Mouse (Mus musculus) cerebellum, adult 2 months (tissue): ENCODE results near the gene Cdc42ep2. TPM values are rescaled to one million over a fixed set of nuclear protein-coding genes. Genes with fewer than 3 reads are reported as not detected.

ENCODE experiments used
- DNase-seq, 2 experiments: peaks; one replicate each; pipeline ENCODE4 v3.0.0; 2021
- H3K27ac ChIP-seq: fragments of 200-500 bp; 2 replicates; pipeline ENCODE4 v1.5.1; 2012; ENCODE audit warnings: low read length, control low read depth, inconsistent platforms; ENCODE audit not compliant: insufficient read depth
- H3K27me3 ChIP-seq: fragments of 200-500 bp; 2 replicates; pipeline ENCODE4 v1.6.1; 2012; ENCODE audit warnings: inconsistent platforms, mild to moderate bottlenecking, low read length, moderate library complexity; ENCODE audit not compliant: control insufficient read depth, insufficient read depth
- H3K4me1 ChIP-seq: fragments of 200-500 bp; 2 replicates; pipeline ENCODE4 v1.6.1; 2011; ENCODE audit warnings: low read length; ENCODE audit not compliant: control insufficient read depth, insufficient read depth
- H3K4me3 ChIP-seq: fragments of 200-500 bp; replicated peaks from 2 replicates; pipeline ENCODE3; 2011; ENCODE audit warnings: mild to moderate bottlenecking, low read depth, low read length, control low read depth; ENCODE audit not compliant: insufficient read depth
- CTCF ChIP-seq: fragments of 200-500 bp; IDR thresholded peaks from 2 replicates; pipeline ENCODE4 v1.5.1; 2011; ENCODE audit warnings: low read depth, mild to moderate bottlenecking, control low read depth, low read length, moderate library complexity, borderline replicate concordance; ENCODE audit not compliant: insufficient read depth
- POLR2A ChIP-seq: fragments of 200-500 bp; IDR thresholded peaks from 2 replicates; pipeline ENCODE4 v1.6.1; 2011; ENCODE audit warnings: low read length, control low read depth, borderline replicate concordance; ENCODE audit not compliant: insufficient read depth
- WGBS: fragments of 180-500 bp; shearing (Covaris S2); methylation state at CpG from one replicate; pipeline ENCODE4 v1.1.7; 2018; 5-methylcytosine and 5-hydroxymethylcytosine counted together
- polyA plus RNA-seq: library from polyadenylated mRNA; depleted of rRNA; stranded (reverse); fragments of >200 nt; gene quantifications from 2 replicates; pipeline ENCODE4 v1.2.3, GENCODE M21; 2012

Gene Cdc42ep2
- polyA plus RNA-seq, 1 experiment = 25.2 TPM

DNA sequence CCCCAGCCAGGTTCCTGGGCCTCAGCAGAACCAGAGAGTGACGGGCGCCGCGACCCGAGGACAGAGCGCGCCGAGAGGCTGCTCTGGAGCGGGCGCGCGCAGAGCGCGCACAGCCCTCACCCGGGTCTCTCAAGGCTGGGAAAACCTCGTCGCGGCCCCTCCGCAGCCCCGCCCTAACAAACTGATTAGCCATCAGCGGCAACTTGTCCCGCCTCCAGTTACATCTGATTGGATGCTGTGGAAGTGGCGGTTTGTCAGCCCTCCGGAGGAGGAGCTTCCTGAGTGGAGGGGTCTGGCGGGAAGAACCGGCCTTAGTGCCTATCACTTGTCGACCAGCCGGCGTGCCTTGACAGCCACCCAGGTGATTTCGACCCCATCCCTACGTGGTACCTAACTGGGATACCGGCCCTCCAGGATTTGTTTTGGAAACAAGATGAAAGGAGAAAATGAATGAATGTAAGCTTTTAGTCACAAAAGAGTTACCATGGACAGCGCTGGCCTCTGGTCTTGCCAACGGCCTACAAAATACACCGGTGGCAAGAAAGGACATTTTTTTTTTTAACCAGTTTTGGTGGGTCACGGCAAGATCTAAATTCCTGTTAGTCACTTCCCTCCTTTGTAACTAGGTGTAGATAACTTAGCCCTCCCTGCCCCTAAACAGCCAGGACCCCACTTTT is 30.5 kb downstream of the Cdc42ep2 start, which contains the start of gene Tigd3:
Gene Tigd3 (minus strand): TSS at position 148 of the 677 bp plus-strand sequence.
- Histone ChIP-seq H3K4me1 (peaks cover 3% of the 10 kb centered on the region; the same call in 1 of the 2 replicates), H3K27ac (0 out of 2 replicates have a peak within 1 kb of the TSS, but pooled peaks have one; percentile 6), H3K27me3 (no peaks in the 10 kb centered on the region), H3K4me3 (peak within 1 kb of the TSS; percentile 66)
- WGBS = 2% methylated on average over 36 of the region's 36 CpGs
- TF ChIP-seq CTCF = no peak
- peak; percentile 74 for TF ChIP-seq POLR2A
- DNase-seq = peak; percentile 97

DNA sequence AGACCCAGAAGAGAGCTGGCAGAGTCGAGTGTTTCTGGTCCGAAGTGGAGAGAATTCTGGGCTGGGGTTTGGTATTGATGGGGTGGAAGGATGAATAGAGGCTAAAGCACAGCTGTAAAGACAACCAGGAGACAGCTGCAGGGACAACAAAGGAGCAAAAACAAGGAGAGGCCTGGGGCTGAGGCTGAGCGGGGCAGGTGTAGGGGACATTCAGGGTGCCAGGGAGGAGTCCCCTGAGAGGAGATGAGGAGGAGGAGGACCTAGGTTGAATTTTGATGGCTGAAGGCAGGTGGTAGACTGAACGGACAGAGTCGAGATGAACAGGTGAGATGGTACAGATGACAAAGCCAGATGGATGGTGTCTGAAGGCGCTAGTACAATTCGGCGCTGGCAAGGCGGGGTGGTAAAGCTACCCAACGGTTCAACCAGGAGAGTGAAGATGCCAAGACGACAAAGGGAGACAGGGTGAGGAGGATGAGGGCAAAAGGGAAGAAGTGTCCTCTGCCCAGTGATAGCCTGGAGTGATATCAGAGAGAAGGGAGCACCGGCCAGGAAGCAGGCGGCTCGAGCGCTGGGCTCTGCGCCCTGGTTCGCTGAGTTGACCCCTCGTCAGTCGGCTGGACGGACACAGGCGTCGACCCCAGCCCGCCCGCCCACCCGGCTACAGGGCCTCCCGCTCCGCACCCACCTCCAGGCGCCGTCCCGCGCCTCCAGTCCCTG is 31.2 kb downstream of the Cdc42ep2 start:
- peak overlapping the region; percentile 66 for H3K4me3 ChIP-seq
- TF ChIP-seq CTCF (no peak), POLR2A (no peak)
- 4% methylated on average over 31 of the region's 31 CpGs for WGBS
- 0 out of 2 replicates have a peak overlapping the region, but pooled peaks have one; percentile 6 for H3K27ac ChIP-seq
- peak in 1 of 2 experiments; percentile 38 for DNase-seq
- peaks cover 3% of the 10 kb centered on the region; the same call in 1 of the 2 replicates for H3K4me1 ChIP-seq
- no peaks in the 10 kb centered on the region for H3K27me3 ChIP-seq

DNA sequence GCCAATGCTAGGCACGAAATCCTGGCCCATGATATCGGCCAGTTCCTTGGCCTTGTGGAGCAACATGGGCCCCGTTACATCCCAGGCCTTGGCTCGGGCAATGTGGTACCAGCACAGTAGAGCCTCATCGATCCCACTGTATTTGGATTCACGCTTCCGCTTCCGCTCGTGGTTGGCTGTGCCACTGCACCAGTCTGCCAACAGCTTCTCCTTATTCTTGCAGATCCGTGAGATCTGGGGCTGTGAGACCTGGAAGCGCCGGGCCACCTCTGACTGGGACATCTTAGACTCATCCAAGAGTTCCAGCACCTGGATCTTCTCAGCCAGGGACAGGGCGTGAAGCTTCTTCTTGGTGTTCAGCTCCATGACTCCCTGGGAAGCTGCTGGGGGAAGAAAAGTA is 31.9 kb downstream of the Cdc42ep2 start:
- Histone ChIP-seq H3K4me3 (no peak overlapping the region), H3K27me3 (no peaks in the 10 kb centered on the region), H3K4me1 (peaks cover 3% of the 10 kb centered on the region; the same call in 1 of the 2 replicates), H3K27ac (no peak overlapping the region)
- TF ChIP-seq CTCF = no peak
- TF ChIP-seq POLR2A = no peak
- 63% methylated on average over 13 of the region's 13 CpGs for WGBS
- DNase-seq = no peak

DNA sequence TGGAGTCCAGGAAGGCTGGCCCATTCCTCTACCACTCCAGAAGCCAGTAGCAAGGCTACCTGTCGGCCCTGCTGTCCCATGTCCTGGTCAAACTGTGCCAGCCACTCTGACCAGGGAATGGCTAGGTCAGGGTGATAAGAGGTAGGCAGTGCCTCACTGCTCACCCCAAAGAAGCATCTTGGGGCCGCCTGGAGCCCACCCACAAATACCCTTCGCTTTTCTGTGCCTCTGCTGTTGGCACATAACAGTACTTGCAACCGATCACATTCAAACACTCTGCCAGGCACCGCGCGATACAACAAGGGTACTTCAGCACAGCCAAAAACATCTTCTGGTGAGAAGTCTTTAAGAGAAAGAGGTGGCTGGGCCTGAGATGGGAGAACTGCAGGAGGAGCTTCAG is 32.4 kb downstream of the Cdc42ep2 start:
- Histone ChIP-seq H3K27me3 (no peaks in the 10 kb centered on the region), H3K27ac (no peak overlapping the region), H3K4me3 (no peak overlapping the region), H3K4me1 (peaks cover 3% of the 10 kb centered on the region; the same call in 1 of the 2 replicates)
- TF ChIP-seq CTCF (no peak), POLR2A (no peak)
- DNase-seq = no peak
- 83% methylated on average over 7 of the region's 7 CpGs for WGBS

DNA sequence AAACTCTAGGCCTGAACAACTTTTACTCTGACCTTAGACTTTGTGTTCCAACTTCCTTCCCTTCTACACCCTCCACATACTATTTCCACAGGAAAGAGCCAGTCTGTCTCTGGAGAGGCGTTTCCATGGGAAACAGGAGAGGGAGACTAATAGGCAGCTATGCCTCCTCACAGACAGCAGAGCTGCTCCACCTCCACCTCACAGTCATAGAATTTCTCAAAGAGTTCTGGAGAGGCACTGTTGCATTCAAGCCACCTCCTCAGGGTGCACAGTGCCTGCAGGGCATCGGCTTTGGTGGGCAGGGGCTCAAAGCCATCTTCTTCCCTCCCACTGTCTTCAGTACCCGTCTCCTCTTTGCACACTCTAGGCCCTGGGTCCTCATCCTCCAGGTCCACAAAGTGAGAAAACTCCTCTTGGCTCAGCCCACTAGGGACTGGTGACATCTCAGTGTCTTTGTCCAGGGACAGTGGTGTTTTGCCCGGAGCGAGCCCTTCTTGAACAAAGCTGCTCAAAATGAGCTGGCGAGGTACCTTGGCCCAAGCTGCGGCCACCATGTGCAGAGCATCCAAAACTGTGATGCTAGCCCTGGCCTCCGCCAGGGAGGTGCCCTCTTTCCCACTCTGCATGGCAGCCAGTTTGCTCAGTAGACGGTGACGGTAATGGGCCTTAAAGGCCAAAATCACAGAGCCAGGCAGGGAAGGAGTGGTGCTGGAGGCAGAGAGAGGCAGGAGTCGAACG is 32.9 kb downstream of the Cdc42ep2 start:
- Histone ChIP-seq H3K4me3 (no peak overlapping the region), H3K4me1 (peaks cover 3% of the 10 kb centered on the region; the same call in 1 of the 2 replicates), H3K27ac (no peak overlapping the region), H3K27me3 (no peaks in the 10 kb centered on the region)
- 67% methylated on average over 12 of the region's 12 CpGs for WGBS
- TF ChIP-seq CTCF (no peak), POLR2A (no peak)
- no peak for DNase-seq

DNA sequence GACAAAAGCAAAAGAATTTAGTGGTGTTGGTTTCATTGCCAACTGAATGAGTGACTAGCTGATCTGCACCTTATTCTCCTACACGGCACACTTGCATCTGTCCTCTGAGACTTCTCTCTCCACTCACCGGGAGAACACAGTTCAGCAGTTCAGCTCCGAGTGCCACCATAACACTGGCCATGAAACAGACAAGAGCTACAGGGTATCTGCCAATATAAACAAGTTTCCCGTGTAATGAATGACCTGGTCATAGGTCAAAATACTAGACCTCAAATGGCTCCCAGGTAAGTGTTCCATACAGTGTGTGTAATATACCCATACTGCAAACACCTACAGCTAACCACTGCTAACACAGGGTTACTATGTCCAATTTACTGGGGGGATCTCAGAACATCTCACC is 35.4 kb downstream of the Cdc42ep2 start:
- 67% methylated on average over 4 of the region's 4 CpGs for WGBS
- DNase-seq = no peak
- Histone ChIP-seq H3K27me3 (no peaks in the 10 kb centered on the region), H3K27ac (no peak overlapping the region), H3K4me1 (peaks cover 3% of the 10 kb centered on the region; the same call in 1 of the 2 replicates), H3K4me3 (no peak overlapping the region)
- TF ChIP-seq CTCF = no peak
- TF ChIP-seq POLR2A = no peak

DNA sequence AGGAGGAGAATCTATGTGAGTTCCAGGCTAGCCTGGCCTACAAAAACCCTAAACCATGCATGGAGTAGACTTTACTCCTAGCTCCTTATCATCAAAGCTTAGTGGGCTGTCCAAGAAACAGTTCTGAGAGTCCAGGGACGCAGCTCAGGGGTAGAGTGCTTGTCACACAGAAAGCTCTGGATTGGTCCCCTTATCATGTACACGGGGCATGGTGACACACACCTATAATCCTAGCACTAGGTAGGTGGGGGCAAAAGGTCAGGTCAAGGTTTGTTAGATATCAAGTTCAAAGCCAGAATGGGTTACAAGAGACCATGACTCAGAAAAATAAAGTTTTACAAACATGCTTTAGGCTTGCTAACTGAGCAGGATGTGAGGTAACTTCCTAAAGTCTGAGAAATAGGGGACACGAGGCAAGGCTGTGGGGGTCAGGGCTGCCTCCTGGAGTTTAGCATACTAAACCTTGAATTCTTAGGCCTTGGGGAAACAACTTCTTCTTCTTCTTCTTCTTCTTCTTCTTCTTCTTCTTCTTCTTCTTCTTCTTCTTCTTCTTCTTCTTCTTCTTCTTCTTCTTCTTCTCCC is 37.3 kb downstream of the Cdc42ep2 start:
- Histone ChIP-seq H3K4me1 (no peaks in the 10 kb centered on the region), H3K27ac (no peak overlapping the region), H3K4me3 (no peak overlapping the region), H3K27me3 (no peaks in the 10 kb centered on the region)
- no peak for DNase-seq
- TF ChIP-seq POLR2A (no peak), CTCF (no peak)
- 89% methylated on average over 3 of the region's 3 CpGs for WGBS
